Mouse (Mus musculus) myocyte (in vitro differentiated cells): ENCODE measurements around the gene Nt5c2.

Experiments
- CEBPB ChIP-seq: IDR thresholded peaks from 2 replicates; pipeline ENCODE4 v1.6.1; 2011; ENCODE audit warnings: mild to moderate bottlenecking, moderate library complexity; ENCODE audit not compliant: poor library complexity, insufficient read depth, severe bottlenecking
- E2F4 ChIP-seq: IDR thresholded peaks from one replicate; pipeline ENCODE4 v1.6.1; 2011; ENCODE audit warnings: mild to moderate bottlenecking, control low read depth, moderate library complexity; ENCODE audit not compliant: insufficient read depth
- MAX ChIP-seq: IDR thresholded peaks from one replicate; pipeline ENCODE4 v1.6.1; 2011; ENCODE audit warnings: low read depth, mild to moderate bottlenecking, control low read depth
- MYOD1 ChIP-seq, 3 experiments: IDR thresholded peaks; one replicate each; pipeline ENCODE4 v1.6.1; 2011; ENCODE audit warnings: control low read depth in 2 of 3, low read depth in 2 of 3, mild to moderate bottlenecking in 2 of 3, moderate library complexity in 1 of 3; ENCODE audit not compliant: insufficient read length in 2 of 3, control insufficient read depth in 1 of 3
- MYOG ChIP-seq, 3 experiments: IDR thresholded peaks; one replicate each; pipeline ENCODE4 v1.6.1; 2011; ENCODE audit warnings: control low read depth in 2 of 3, low read depth in 2 of 3, mild to moderate bottlenecking in 2 of 3; ENCODE audit not compliant: insufficient read length in 2 of 3, control insufficient read depth in 1 of 3, insufficient read depth in 1 of 3
- POLR2A ChIP-seq: IDR thresholded peaks from one replicate; pipeline ENCODE4 v1.6.1; 2011; ENCODE audit warnings: low read depth, mild to moderate bottlenecking, control low read depth, moderate library complexity; ENCODE audit not compliant: insufficient read length
- POLR2AphosphoS2 ChIP-seq: IDR thresholded peaks from one replicate; pipeline ENCODE4 v1.6.1; 2011; ENCODE audit warnings: low read depth, control low read depth; ENCODE audit not compliant: insufficient read length
- REST ChIP-seq: IDR thresholded peaks from one replicate; pipeline ENCODE4 v1.6.1; 2011; ENCODE audit warnings: mild to moderate bottlenecking, control low read depth, moderate library complexity; ENCODE audit not compliant: insufficient read depth, insufficient read length
- TCF12 ChIP-seq: IDR thresholded peaks from one replicate; pipeline ENCODE4 v1.6.1; 2011; ENCODE audit warnings: mild to moderate bottlenecking, control low read depth; ENCODE audit not compliant: poor library complexity, insufficient read depth, severe bottlenecking
- TCF3 ChIP-seq: IDR thresholded peaks from one replicate; pipeline ENCODE4 v1.6.1; 2011; ENCODE audit warnings: low read depth, control low read depth; ENCODE audit not compliant: insufficient read length
- USF1 ChIP-seq: IDR thresholded peaks from one replicate; pipeline ENCODE4 v1.6.1; 2011; ENCODE audit warnings: low read depth, mild to moderate bottlenecking, control low read depth, moderate library complexity

- no peak for TF ChIP-seq USF1
- TF ChIP-seq REST: no peak
- no peak for TF ChIP-seq POLR2A
- TF ChIP-seq E2F4: no peak
- no peak for TF ChIP-seq MYOD1 (IDR thresholded peaks at IDR 0.05; ENCODE audit: control insufficient read depth in 1 of 3, insufficient read length in 2 of 3, low read depth in 2 of 3)
- TF ChIP-seq TCF3: no peak
- TF ChIP-seq TCF12: no peak
- TF ChIP-seq CEBPB: no peak
- TF ChIP-seq MAX: no peak
- TF ChIP-seq MYOG (IDR thresholded peaks at IDR 0.05; ENCODE audit: control insufficient read depth in 1 of 3, insufficient read depth in 1 of 3, insufficient read length in 2 of 3, low read depth in 2 of 3): no peak
- TF ChIP-seq POLR2AphosphoS2: no peak
These were observed 11.6 kb upstream of the Nt5c2 start for GRCm38 (mm10) chr19:47026513-47026912.
